Mouse (Mus musculus) retina, postnatal 1 day (tissue): ENCODE measurements at regions not wholly inside any gene's neighbourhood (a gene's known extent, or its start where the extent isn't known, plus 50 kb on each side); places are given as distances from the start of the nearest gene placed in this dataset.

Source experiments
- DNase-seq: peaks from one replicate; pipeline ENCODE4 v3.0.0-alpha.2; 2012

GRCm38 (mm10) chr1:113703462-113703861 lies 1838.7 kb upstream of the Dsel start:
- DNase-seq, result no peak

DNA sequence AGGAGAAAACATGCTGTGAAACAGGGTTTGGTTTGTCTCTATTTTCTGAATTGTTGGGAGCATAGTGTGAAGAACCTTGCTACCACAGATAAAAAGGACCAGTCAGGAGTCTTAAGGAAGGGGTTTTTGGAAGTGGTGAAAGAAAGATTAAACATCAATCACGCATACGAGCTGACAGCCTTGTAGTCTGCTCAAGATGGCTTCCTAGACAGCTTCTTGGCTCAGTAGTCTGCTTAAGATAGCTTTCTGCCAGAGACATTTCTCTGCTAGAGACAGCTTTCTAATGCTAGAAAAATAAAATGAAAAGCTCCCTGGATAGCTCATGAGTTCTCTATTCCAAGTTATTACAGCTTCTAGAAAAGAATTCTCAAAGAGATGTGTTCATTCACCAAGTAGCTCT lies 1823.9 kb upstream of the Dsel start:
- no peak for DNase-seq

GRCm38 (mm10) chr1:113676301-113676871 lies 1811.7 kb upstream of the Dsel start:
- DNase-seq, result peak; percentile 8

DNA sequence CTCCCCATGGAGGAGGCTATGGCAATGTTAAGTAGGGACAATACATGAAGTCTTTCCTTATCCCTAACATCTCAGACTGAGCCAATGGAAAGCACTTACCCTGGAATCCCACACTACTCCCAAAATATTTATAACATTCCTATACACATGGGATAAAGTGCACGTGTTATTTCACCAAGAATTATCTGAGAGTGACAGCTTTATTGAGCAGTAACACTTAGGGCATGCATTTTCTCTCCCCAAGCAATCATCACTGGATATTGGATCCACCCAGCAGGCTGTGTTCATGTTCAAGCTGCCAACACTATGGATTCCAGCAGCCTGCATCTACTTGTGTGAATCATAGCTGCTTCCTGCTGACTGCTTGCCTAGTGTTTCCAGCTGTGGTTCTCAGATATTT lies 1766.2 kb upstream of the Dsel start:
- DNase-seq, result no peak
